Mouse (Mus musculus): ENCODE data around the gene Sfxn2. TPM values are rescaled to one million over a fixed set of nuclear protein-coding genes. Genes with fewer than 3 reads are reported as not detected.

Gene Sfxn2
- polyA plus RNA-seq, 1 experiment from 2014 or later, result 22.2 TPM

- 60% methylated on average over 4 of the region's 4 CpGs for WGBS
These were observed 2.0 kb downstream of the Sfxn2 start for GRCm38 (mm10) chr19:46575196-46575595.

GRCm38 (mm10) chr19:46587823-46588508, 14.8 kb downstream of the Sfxn2 start:
- H3K9me3 ChIP-seq (ENCODE audit: low read depth, low read length), result no peaks in the 10 kb centered on the region
- H3K36me3 ChIP-seq (ENCODE audit: insufficient read depth), result peaks cover 41% of the 10 kb centered on the region
- H3K4me2 ChIP-seq, result no peak overlapping the region
- H3K9ac ChIP-seq, result no peak overlapping the region
- peak; percentile 99 for TF ChIP-seq CTCF (IDR thresholded peaks at IDR 0.05; ENCODE audit: low read depth)
- H3K4me3 ChIP-seq (ENCODE audit: low read depth, low read length), result no peak overlapping the region
- no peaks in the 10 kb centered on the region for H3K4me1 ChIP-seq (ENCODE audit: insufficient read depth)
- no peaks in the 10 kb centered on the region for H3K27me3 ChIP-seq (ENCODE audit: insufficient read depth, low read length)
- WGBS, result 58% methylated on average over 13 of the region's 13 CpGs
- H3K27ac ChIP-seq (ENCODE audit: low read depth), result no peak overlapping the region
- DNase-seq (peak; percentile 95), ATAC-seq (ENCODE audit: insufficient read depth) (peak; percentile 78)

More at GRCm38 (mm10) chr19:46575196-46575595, 2.0 kb downstream of the Sfxn2 start:
- Histone ChIP-seq H3K9me3 (ENCODE audit: low read depth, low read length) (no peaks in the 10 kb centered on the region), H3K4me1 (ENCODE audit: insufficient read depth) (0 out of 2 replicates have a peak, but pooled peaks cover 7% of the 10 kb centered on the region), H3K4me3 (ENCODE audit: low read depth, low read length) (no peak overlapping the region), H3K36me3 (ENCODE audit: insufficient read depth) (no peaks in the 10 kb centered on the region), H3K27me3 (ENCODE audit: insufficient read depth, low read length) (no peaks in the 10 kb centered on the region), H3K9ac (no peak overlapping the region), H3K27ac (ENCODE audit: low read depth) (peak overlapping the region; percentile 54; the same call in 1 of the 2 replicates), H3K4me2 (peak overlapping the region; percentile 25; the same call in 1 of the 2 replicates)
- no peak for TF ChIP-seq CTCF (IDR thresholded peaks at IDR 0.05; ENCODE audit: low read depth)
- ATAC-seq (ENCODE audit: insufficient read depth), result no peak
- peak; percentile 22 for DNase-seq

- H3K4me3 ChIP-seq (ENCODE audit: low read depth, low read length), result no peak overlapping the region
- no peaks in the 10 kb centered on the region for H3K27me3 ChIP-seq (ENCODE audit: insufficient read depth, low read length)
- no peak for ATAC-seq (ENCODE audit: insufficient read depth)
- no peak overlapping the region for H3K27ac ChIP-seq (ENCODE audit: low read depth)
- 80% methylated on average over 6 of the region's 6 CpGs for WGBS
- no peak for DNase-seq
- no peak overlapping the region for H3K9ac ChIP-seq
- no peaks in the 10 kb centered on the region for H3K9me3 ChIP-seq (ENCODE audit: low read depth, low read length)
- H3K36me3 ChIP-seq (ENCODE audit: insufficient read depth), result peaks cover 45% of the 10 kb centered on the region
- no peak for TF ChIP-seq CTCF (IDR thresholded peaks at IDR 0.05; ENCODE audit: low read depth)
- H3K4me1 ChIP-seq (ENCODE audit: insufficient read depth), result no peaks in the 10 kb centered on the region
- H3K4me2 ChIP-seq, result no peak overlapping the region
These were observed 18.4 kb downstream of the Sfxn2 start for GRCm38 (mm10) chr19:46591575-46591974.

GRCm38 (mm10) chr19:46592751-46593439, 19.7 kb downstream of the Sfxn2 start:
- ATAC-seq (ENCODE audit: insufficient read depth), result no peak
- no peak overlapping the region for H3K4me2 ChIP-seq
- H3K27ac ChIP-seq (ENCODE audit: low read depth), result no peak overlapping the region
- no peak for DNase-seq
- H3K36me3 ChIP-seq (ENCODE audit: insufficient read depth), result peaks cover 41% of the 10 kb centered on the region
- TF ChIP-seq CTCF (IDR thresholded peaks at IDR 0.05; ENCODE audit: low read depth), result peak; percentile 40; the same call in 1 of the 2 replicates
- H3K4me3 ChIP-seq (ENCODE audit: low read depth, low read length), result no peak overlapping the region
- no peak overlapping the region for H3K9ac ChIP-seq
- no peaks in the 10 kb centered on the region for H3K4me1 ChIP-seq (ENCODE audit: insufficient read depth)
- H3K9me3 ChIP-seq (ENCODE audit: low read depth, low read length), result no peaks in the 10 kb centered on the region
- WGBS, result 91% methylated on average over 9 of the region's 9 CpGs
- H3K27me3 ChIP-seq (ENCODE audit: insufficient read depth, low read length), result no peaks in the 10 kb centered on the region

GRCm38 (mm10) chr19:46598187-46598586, 25.0 kb downstream of the Sfxn2 start:
- 81% methylated on average over 4 of the region's 4 CpGs for WGBS
- no peak overlapping the region for H3K27ac ChIP-seq (ENCODE audit: low read depth)

GRCm38 (mm10) chr19:46598720-46599252, 25.6 kb downstream of the Sfxn2 start, which contains the start of gene Wbp1l:
Gene Wbp1l (plus strand): TSS chr19:46599084.
- Histone ChIP-seq H3K36me3 (ENCODE audit: insufficient read depth) (peaks cover 12% of the 10 kb centered on the region), H3K4me1 (ENCODE audit: insufficient read depth) (0 out of 2 replicates have a peak, but pooled peaks cover 3% of the 10 kb centered on the region), H3K27ac (ENCODE audit: low read depth) (0 out of 2 replicates have a peak within 1 kb of the TSS, but pooled peaks have one; percentile 33), H3K9me3 (ENCODE audit: low read depth, low read length) (no peaks in the 10 kb centered on the region), H3K4me3 (ENCODE audit: low read depth, low read length) (peak within 1 kb of the TSS; percentile 72), H3K4me2 (peak within 1 kb of the TSS; percentile 89), H3K9ac (peak within 1 kb of the TSS; percentile 72), H3K27me3 (ENCODE audit: insufficient read depth, low read length) (no peaks in the 10 kb centered on the region)
- no peak for TF ChIP-seq CTCF (IDR thresholded peaks at IDR 0.05; ENCODE audit: low read depth)
- DNase-seq (peak; percentile 99), ATAC-seq (ENCODE audit: insufficient read depth) (peak; percentile 99)
- under 1% methylated on average over 22 of the region's 22 CpGs for WGBS

More at GRCm38 (mm10) chr19:46598187-46598586, 25.0 kb downstream of the Sfxn2 start:
- 0 out of 2 replicates have a peak, but pooled peaks cover 3% of the 10 kb centered on the region for H3K4me1 ChIP-seq (ENCODE audit: insufficient read depth)
- H3K4me2 ChIP-seq, result peak overlapping the region; percentile 48
- H3K4me3 ChIP-seq (ENCODE audit: low read depth, low read length), result peak overlapping the region; percentile 72
- peaks cover 12% of the 10 kb centered on the region for H3K36me3 ChIP-seq (ENCODE audit: insufficient read depth)
- no peaks in the 10 kb centered on the region for H3K27me3 ChIP-seq (ENCODE audit: insufficient read depth, low read length)
- TF ChIP-seq CTCF (IDR thresholded peaks at IDR 0.05; ENCODE audit: low read depth), result no peak
- H3K9me3 ChIP-seq (ENCODE audit: low read depth, low read length), result no peaks in the 10 kb centered on the region
- no peak for DNase-seq
- no peak for ATAC-seq (ENCODE audit: insufficient read depth)
- H3K9ac ChIP-seq, result no peak overlapping the region

Data from lung, embryonic 14.5 days (tissue).